Mouse (Mus musculus): ENCODE data around the gene Slc9a6.

The Slc9a6 gene

DNA sequence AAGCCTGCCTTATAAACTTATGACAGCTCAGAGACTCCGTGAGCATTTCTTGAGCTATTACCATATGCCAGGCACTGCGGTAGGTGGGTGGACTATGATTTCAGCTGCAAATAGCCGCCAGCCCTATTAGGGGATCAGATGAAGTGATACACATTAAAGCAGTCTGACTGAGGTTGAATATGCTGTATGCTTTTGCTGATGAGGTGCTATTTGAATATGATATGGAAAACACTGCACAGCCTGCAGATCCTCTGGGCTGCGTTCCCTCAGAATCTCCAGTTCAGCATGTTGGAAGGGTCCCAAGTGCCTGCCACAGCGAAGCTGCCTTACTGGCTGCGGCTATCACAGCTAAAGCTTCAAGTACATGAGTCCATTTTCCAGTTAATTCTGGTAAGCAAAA, 57.7 kb downstream of the Slc9a6 start:
- DNase-seq, result no peak

GRCm38 (mm10) chrX:56668051-56668450, 58.5 kb downstream of the Slc9a6 start:
- DNase-seq, result no peak

DNA sequence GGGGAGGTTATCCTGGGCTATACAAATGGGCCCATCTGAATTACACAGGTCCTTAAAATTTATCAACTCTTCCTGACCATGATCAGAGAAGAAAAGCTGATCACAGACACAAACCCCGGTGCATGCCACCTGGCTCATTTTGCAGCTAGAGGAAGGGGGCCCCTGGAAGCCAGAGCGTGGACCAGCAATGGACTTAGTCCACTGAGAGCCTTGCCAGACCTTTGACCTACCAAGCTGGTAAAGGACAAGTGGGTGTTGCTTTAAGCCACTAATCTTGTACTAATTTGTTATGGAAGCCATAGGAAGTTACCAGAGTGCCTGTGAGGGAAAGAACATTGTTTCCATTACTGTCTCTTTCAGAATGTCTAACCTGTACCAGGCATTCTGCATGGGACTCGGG, 58.9 kb downstream of the Slc9a6 start:
- DNase-seq, result no peak

- DNase-seq, result no peak
Observed at GRCm38 (mm10) chrX:56675556-56675955, 66.0 kb downstream of the Slc9a6 start.

DNA sequence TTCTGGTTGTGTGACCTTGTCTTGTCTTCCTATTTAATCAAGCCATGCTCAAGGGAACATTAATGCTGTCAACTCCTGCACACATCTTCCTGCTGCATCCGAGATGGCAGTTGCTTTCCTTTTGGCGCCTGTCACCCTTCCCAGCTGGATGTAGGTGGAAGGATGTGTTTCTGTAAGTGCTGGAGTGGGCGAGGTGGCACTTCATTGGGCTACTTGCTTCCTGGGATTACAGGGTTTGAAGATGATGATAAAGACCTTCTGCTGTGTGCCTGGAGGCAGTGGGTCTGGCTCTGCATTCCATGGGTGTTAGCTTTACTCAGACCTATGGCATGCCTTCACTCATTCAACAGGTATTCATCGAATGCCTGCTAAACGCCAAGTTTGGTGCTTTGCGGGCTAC, 68.2 kb downstream of the Slc9a6 start:
- no peak for DNase-seq

- DNase-seq, result no peak
Observed at GRCm38 (mm10) chrX:56679066-56679465, 69.5 kb downstream of the Slc9a6 start.

- no peak for DNase-seq
Observed at GRCm38 (mm10) chrX:56682156-56682720, 72.7 kb downstream of the Slc9a6 start.

- no peak for DNase-seq
Observed at GRCm38 (mm10) chrX:56683521-56683920, 74.0 kb downstream of the Slc9a6 start.

GRCm38 (mm10) chrX:56692554-56692953, 83.0 kb downstream of the Slc9a6 start:
- no peak for DNase-seq

GRCm38 (mm10) chrX:56694539-56694938, 85.0 kb downstream of the Slc9a6 start:
- DNase-seq, result no peak

- no peak for DNase-seq
Observed at GRCm38 (mm10) chrX:56697199-56697780, 87.7 kb downstream of the Slc9a6 start.

DNA sequence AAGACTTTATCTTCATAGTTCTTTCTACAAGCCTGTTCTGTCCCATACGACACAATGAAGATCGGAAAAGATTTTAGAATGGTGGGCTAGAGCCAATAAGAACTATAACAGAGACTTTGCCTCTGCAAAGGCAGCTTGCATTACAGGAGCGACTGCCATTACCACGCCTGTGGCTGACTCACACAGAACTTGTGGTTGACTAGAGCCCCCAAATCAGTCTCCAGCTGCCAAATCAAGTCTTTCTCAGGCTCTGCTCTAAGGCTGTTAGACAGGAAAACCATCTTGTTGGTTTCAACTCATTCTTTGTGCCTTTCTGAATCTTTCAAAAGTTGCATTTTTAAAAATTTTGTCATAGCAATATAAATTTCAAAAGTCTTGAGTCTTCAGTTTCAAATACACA, 88.3 kb downstream of the Slc9a6 start:
- no peak for DNase-seq

GRCm38 (mm10) chrX:56701261-56701660, 91.7 kb downstream of the Slc9a6 start:
- no peak for DNase-seq

- DNase-seq, result no peak
Observed at GRCm38 (mm10) chrX:56703965-56704562, 94.5 kb downstream of the Slc9a6 start.

GRCm38 (mm10) chrX:56708592-56709370, 99.2 kb downstream of the Slc9a6 start:
- no peak for DNase-seq

DNA sequence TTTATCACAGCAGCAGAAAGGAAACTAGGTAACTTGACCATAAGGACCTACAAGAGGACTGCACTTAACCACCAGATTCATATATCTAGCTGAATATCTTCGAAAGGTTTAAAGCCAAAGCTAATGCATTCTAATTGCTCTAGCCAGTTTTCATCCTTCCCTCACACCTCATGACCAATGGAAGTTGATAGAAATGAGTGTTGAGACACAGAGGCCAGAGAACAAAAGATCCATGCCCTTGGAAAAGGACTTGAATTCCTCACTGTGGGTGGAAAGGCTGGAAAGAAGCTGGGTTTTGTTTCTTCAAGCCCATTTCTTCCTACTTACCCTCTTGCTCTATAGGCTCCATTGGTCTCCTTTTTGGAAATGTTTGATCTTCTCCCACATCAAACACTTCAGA, 101.0 kb downstream of the Slc9a6 start:
- no peak for DNase-seq

- no peak for DNase-seq
Observed at GRCm38 (mm10) chrX:56712666-56713065, 103.1 kb downstream of the Slc9a6 start.
